ENCODE assay signal across 23 mouse cellular contexts in the genomic region with DNA sequence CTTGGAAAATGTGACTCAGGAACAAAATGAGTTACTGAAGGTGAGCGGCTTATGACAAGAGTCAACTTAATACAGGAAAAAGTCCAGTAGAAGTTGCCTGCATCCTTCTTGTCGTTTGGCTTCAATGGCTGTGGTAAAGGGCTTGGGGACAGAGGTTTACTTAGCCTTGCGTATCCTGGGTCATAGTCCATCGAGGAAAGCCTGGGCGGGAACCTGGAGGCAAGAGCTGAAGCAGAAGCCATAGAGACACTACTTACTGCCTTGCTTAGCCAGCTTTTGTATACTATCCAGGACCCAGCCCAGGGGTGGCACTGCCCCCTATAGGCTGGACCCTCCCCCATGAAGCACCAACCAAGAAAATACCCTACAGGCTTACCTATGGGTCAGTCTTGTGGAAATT.
DNase-seq lines count a peak whose midpoint lies in the region; ATAC-seq lines count a peak whose summit lies in the region.
"Had no signal": no experiment of that assay in that cellular context is flagged by ENCODE, and none has a peak within 500 bp of the region (broad histone marks: within the 10 kb centered on the region; RNA-seq: fewer than 3 reads in every experiment).

No protein-coding gene starts in this region.

- H3K27ac ChIP-seq in kidney, embryonic 15.5 days = no peak overlapping the region
- peak overlapping the region; percentile 27; the same call in 1 of the 2 replicates for H3K27ac ChIP-seq in kidney, embryonic 16.5 days (ENCODE audit: low read length)
- no peak overlapping the region for H3K27ac ChIP-seq in midbrain, embryonic 11.5 days (ENCODE audit: low read depth, low read length)
- H3K27ac ChIP-seq: forebrain, embryonic 13.5 days; gastrocnemius, adult 2 months; hindbrain, embryonic 14.5 days; liver, embryonic 14.5 days; lung, embryonic 15.5 days; neural tube, embryonic 15.5 days had no signal

- no peaks in the 10 kb centered on the region for H3K27me3 ChIP-seq in kidney, embryonic 15.5 days
- no peaks in the 10 kb centered on the region for H3K27me3 ChIP-seq in kidney, embryonic 16.5 days (ENCODE audit: insufficient read depth, low read length)
- no peaks in the 10 kb centered on the region for H3K27me3 ChIP-seq in midbrain, embryonic 11.5 days (ENCODE audit: control insufficient read depth, insufficient read depth, low read length)
- H3K27me3 ChIP-seq: forebrain, embryonic 13.5 days; lung, embryonic 15.5 days; neural tube, embryonic 15.5 days; Patski had no signal

- ATAC-seq in kidney, embryonic 15.5 days (replicated peaks; ENCODE audit: low FRiP score) = no peak
- peak; percentile 71; the same call in 1 of the 2 replicates for ATAC-seq in kidney, embryonic 16.5 days (ENCODE audit: low FRiP score, low TSS enrichment)
- ATAC-seq in monocyte, adult 5-6 weeks (replicated peaks; ENCODE audit: insufficient number of reproducible peaks, low FRiP score, low TSS enrichment, poor library complexity, severe bottlenecking) = no peak
- no peak for ATAC-seq in midbrain, embryonic 11.5 days (ENCODE audit: low FRiP score)
- ATAC-seq: CD4-positive, CD25-positive, alpha-beta regulatory T cell, adult 4 months; forebrain, embryonic 13.5 days; inflammation-experienced regulatory T-cells, adult 6 months; midbrain, embryonic 16.5 days; Patski had no signal

- H3K36me3 ChIP-seq in kidney, embryonic 15.5 days = peaks cover 59% of the 10 kb centered on the region
- H3K36me3 ChIP-seq in kidney, embryonic 16.5 days (ENCODE audit: insufficient read depth, low read length) = peaks cover 26% of the 10 kb centered on the region
- peaks cover 13% of the 10 kb centered on the region; the same call in 1 of the 2 replicates for H3K36me3 ChIP-seq in midbrain, embryonic 11.5 days (ENCODE audit: control insufficient read depth, insufficient read depth, low read length)

- H3K9ac ChIP-seq in kidney, embryonic 15.5 days = no peak overlapping the region
- no peak overlapping the region for H3K9ac ChIP-seq in kidney, embryonic 16.5 days (replicated peaks; ENCODE audit: low read length)
- H3K9ac ChIP-seq in midbrain, embryonic 11.5 days (ENCODE audit: low read length) = no peak overlapping the region
- H3K9ac ChIP-seq: forebrain, embryonic 13.5 days; hindbrain, embryonic 14.5 days; liver, embryonic 14.5 days; lung, embryonic 15.5 days; neural tube, embryonic 15.5 days had no signal

- no peak overlapping the region for H3K4me3 ChIP-seq in kidney, embryonic 15.5 days (replicated peaks)
- no peak overlapping the region for H3K4me3 ChIP-seq in kidney, embryonic 16.5 days (ENCODE audit: low read length)
- H3K4me3 ChIP-seq in midbrain, embryonic 11.5 days (ENCODE audit: low read depth, low read length) = no peak overlapping the region
- H3K4me3 ChIP-seq: forebrain, embryonic 13.5 days; gastrocnemius, adult 2 months; lung, embryonic 15.5 days; neural tube, embryonic 15.5 days had no signal

- 0 out of 2 replicates have a peak, but pooled peaks cover 5% of the 10 kb centered on the region for H3K4me1 ChIP-seq in kidney, embryonic 15.5 days
- H3K4me1 ChIP-seq in kidney, embryonic 16.5 days (ENCODE audit: insufficient read depth, low read length) = peaks cover 3% of the 10 kb centered on the region; the same call in 1 of the 2 replicates
- no peaks in the 10 kb centered on the region for H3K4me1 ChIP-seq in midbrain, embryonic 11.5 days (ENCODE audit: control insufficient read depth, insufficient read depth, low read length)
- H3K4me1 ChIP-seq: forebrain, embryonic 13.5 days; neural tube, embryonic 15.5 days had no signal

- no peak overlapping the region for H3K4me2 ChIP-seq in kidney, embryonic 15.5 days
- no peak overlapping the region for H3K4me2 ChIP-seq in kidney, embryonic 16.5 days (replicated peaks; ENCODE audit: low read depth, low read length)
- no peak overlapping the region for H3K4me2 ChIP-seq in midbrain, embryonic 11.5 days
- H3K4me2 ChIP-seq: forebrain, embryonic 13.5 days; hindbrain, embryonic 14.5 days; lung, embryonic 15.5 days; neural tube, embryonic 15.5 days had no signal

- H3K9me3 ChIP-seq in kidney, embryonic 15.5 days (replicated peaks) = no peaks in the 10 kb centered on the region
- H3K9me3 ChIP-seq in kidney, embryonic 16.5 days (ENCODE audit: low read length) = no peaks in the 10 kb centered on the region
- H3K9me3 ChIP-seq in midbrain, embryonic 11.5 days (ENCODE audit: control insufficient read depth, low read length) = no peaks in the 10 kb centered on the region
- H3K9me3 ChIP-seq: forebrain, embryonic 13.5 days; lung, embryonic 15.5 days; neural tube, embryonic 15.5 days had no signal

- peak; percentile 52 for DNase-seq in kidney, adult 18-20 months
- peak; percentile 10 to 37 for DNase-seq in kidney, postnatal 4 days
- no peak for DNase-seq in left cerebral cortex, adult 9 months (ENCODE audit: low spot score in 2 of 2)
- no peak for DNase-seq in midbrain, embryonic 11.5 days (ENCODE audit: low spot score, missing footprints)
- DNase-seq: adrenal gland, postnatal 36 days; cerebellum, adult 9-10 months; gastrocnemius, adult 2 months; heart, postnatal 4 days; lung, postnatal 36 days; right cerebral cortex, adult 18-20 months; thymus, postnatal 36 days had no signal

- 86% methylated on average over 5 of the region's 5 CpGs for WGBS in kidney, embryonic 15.5 days
- WGBS in kidney, embryonic 16.5 days = 84% methylated on average over 5 of the region's 5 CpGs
- WGBS in midbrain, embryonic 11.5 days = 95% methylated on average over 5 of the region's 5 CpGs

Comparison
In these comparisons a context has a peak if more than half of its experiments do, and no peak if none do; other contexts are left out.
1. DNase-seq: peak in kidney, adult 18-20 months (single experiment) and kidney, postnatal 4 days (2 of 2); none in left cerebral cortex, adult 9 months (0 of 2) and midbrain, embryonic 11.5 days (single experiment).